Comparison of ENCODE assay signal across 9 mouse cellular contexts in the genomic region with DNA sequence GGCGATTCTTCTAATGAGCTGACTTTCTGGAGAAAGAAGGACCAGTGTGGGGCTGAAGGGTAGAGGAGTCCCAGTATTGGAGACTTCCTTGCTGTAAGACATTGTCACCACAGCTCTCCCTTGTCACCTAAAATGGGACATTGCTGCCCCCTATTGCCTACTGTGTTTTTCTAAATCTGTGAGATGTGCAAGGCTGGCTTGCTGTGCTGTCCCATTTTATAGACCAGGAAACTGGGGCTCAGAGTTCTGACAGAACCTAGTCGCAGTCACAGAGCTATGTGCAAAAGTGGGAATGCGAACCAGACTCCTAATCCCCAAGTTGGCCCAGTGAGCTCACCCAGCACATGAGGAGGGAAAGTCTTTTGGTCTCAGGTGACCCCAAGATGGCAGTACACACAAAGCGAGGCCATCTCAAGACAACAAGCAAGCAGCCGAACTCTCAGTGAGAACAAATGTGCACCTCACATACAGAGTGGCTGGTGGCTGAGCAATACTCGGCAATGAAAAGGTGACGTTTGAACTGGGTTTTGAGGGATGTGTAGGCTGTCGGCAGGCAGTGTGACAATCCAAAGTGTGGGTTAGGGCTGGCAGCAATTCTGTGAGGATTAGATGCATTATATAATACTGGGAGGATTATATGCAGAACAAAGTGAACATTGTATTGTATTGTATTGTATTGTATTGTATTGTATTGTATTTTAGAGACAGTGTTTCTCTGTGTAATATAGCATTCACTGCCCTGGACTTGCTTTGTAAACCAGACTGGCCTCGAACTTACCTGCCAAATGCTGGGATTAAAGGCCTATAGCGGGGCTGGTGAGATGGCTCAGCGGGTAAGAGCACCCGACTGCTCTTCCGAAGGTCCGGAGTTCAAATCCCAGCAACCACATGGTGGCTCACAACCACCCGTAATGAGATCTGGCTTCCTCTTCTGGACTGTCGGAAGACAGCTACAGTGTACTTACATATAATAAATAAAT. TPM values are rescaled to one million over a fixed set of nuclear protein-coding genes. Genes with fewer than 3 reads are reported as not detected.
DNase-seq lines count a peak whose midpoint lies in the region; ATAC-seq lines count a peak whose summit lies in the region.
"Had no signal": no experiment of that assay in that cellular context is flagged by ENCODE, and none has a peak within 500 bp of the region (broad histone marks: within the 10 kb centered on the region; RNA-seq: fewer than 3 reads in every experiment).

No protein-coding gene starts in this region.

- peak; percentile 48 for DNase-seq in embryonic facial prominence, embryonic 11.5 days (ENCODE audit: low spot score)
- DNase-seq in embryonic facial prominence, embryonic 10.5 days (ENCODE audit: low spot score), result no peak
- peak; percentile 68 for DNase-seq in 3134 (ENCODE audit: extremely low read depth, insufficient read length, low spot score)
- peak; percentile 50 for DNase-seq in adrenal gland, adult 8-10 months
- peak; percentile 52 to 90 for DNase-seq in frontal cortex, adult 2 months (ENCODE audit: extremely low spot score in 1 of 2, low spot score in 1 of 2)
- peak; percentile 51 to 71 for DNase-seq in layer of hippocampus, postnatal 10 days (ENCODE audit: low spot score in 2 of 2)
- DNase-seq in thymus, postnatal 36 days, result peak; percentile 54 to 55

- no peak overlapping the region for H3K4me3 ChIP-seq in embryonic facial prominence, embryonic 11.5 days (ENCODE audit: low read depth, low read length)
- H3K4me3 ChIP-seq in embryonic facial prominence, embryonic 10.5 days, result no peak overlapping the region

- ATAC-seq in embryonic facial prominence, embryonic 11.5 days (replicated peaks; ENCODE audit: insufficient number of reproducible peaks, low FRiP score, low TSS enrichment, low read depth), result no peak
- ATAC-seq in monocyte, adult 5-6 weeks (replicated peaks; ENCODE audit: insufficient number of reproducible peaks, low FRiP score, low TSS enrichment, poor library complexity, severe bottlenecking), result peak; percentile 49

- H3K9ac ChIP-seq in embryonic facial prominence, embryonic 11.5 days (replicated peaks; ENCODE audit: low read length), result no peak overlapping the region
- H3K9ac ChIP-seq: heart, embryonic 15.5 days had no signal

- peaks cover 2% of the 10 kb centered on the region for H3K36me3 ChIP-seq in embryonic facial prominence, embryonic 11.5 days (replicated peaks; ENCODE audit: control insufficient read depth, insufficient read depth, low read depth, low read length)
- peaks cover 19% of the 10 kb centered on the region for H3K36me3 ChIP-seq in embryonic facial prominence, embryonic 10.5 days (replicated peaks)

- peaks cover 3% of the 10 kb centered on the region; the same call in 1 of the 2 replicates for H3K4me1 ChIP-seq in embryonic facial prominence, embryonic 11.5 days (ENCODE audit: control insufficient read depth, insufficient read depth, low read length)
- H3K4me1 ChIP-seq in embryonic facial prominence, embryonic 10.5 days, result peaks cover 19% of the 10 kb centered on the region

- 77% methylated on average over 14 of the region's 16 CpGs for WGBS in embryonic facial prominence, embryonic 11.5 days
- 80% methylated on average over 16 of the region's 16 CpGs for WGBS in embryonic facial prominence, embryonic 10.5 days

- H3K27me3 ChIP-seq in embryonic facial prominence, embryonic 11.5 days (ENCODE audit: control insufficient read depth, insufficient read depth, low read length), result no peaks in the 10 kb centered on the region
- no peaks in the 10 kb centered on the region for H3K27me3 ChIP-seq in embryonic facial prominence, embryonic 10.5 days (replicated peaks; ENCODE audit: low read depth, poor library complexity, severe bottlenecking)
- H3K27me3 ChIP-seq: heart, embryonic 15.5 days had no signal

- no peak overlapping the region for H3K4me2 ChIP-seq in embryonic facial prominence, embryonic 11.5 days (ENCODE audit: low read depth, low read length)

- H3K27ac ChIP-seq in embryonic facial prominence, embryonic 11.5 days (replicated peaks; ENCODE audit: low read depth, low read length), result no peak overlapping the region
- no peak overlapping the region for H3K27ac ChIP-seq in embryonic facial prominence, embryonic 10.5 days (replicated peaks)

- no peaks in the 10 kb centered on the region for H3K9me3 ChIP-seq in embryonic facial prominence, embryonic 11.5 days (replicated peaks; ENCODE audit: control insufficient read depth, low read length)
- H3K9me3 ChIP-seq in embryonic facial prominence, embryonic 10.5 days, result no peaks in the 10 kb centered on the region
- H3K9me3 ChIP-seq: heart, embryonic 15.5 days had no signal

RNA-seq across cellular contexts. Expression of a gene that starts 1.4 kb away (rescaled TPM):
- polyA plus RNA-seq in embryonic facial prominence, embryonic 11.5 days (2014; fragmentation: Nextera tagmentation; extraction: Ambion mirVana), result 533 and 564 TPM in 2 replicates
- 453 and 454 TPM in 2 replicates for polyA plus RNA-seq in embryonic facial prominence, embryonic 10.5 days (2016; fragmentation: Nextera tagmentation; extraction: Ambion mirVana)
- total RNA-seq in adrenal gland, adult 8-10 months (2022), result 100 to 1,000 TPM; 179 to 244 (median 222) TPM
- polyA plus RNA-seq in frontal cortex, adult 2 months (2012; rRNA removed), result 108 and 133 TPM in 2 replicates
- total RNA-seq in layer of hippocampus, postnatal 10 days (2021), result 100 to 1,000 TPM in 1 of 2 experiments, 10 to 100 TPM in 1; 95.6 to 113 TPM
- total RNA-seq in monocyte, adult 5-6 weeks (2017), result 574 to 1,047 TPM (median 1,041 TPM) in 3 replicates

RNA-seq across cellular contexts. Expression of a gene that starts 7.9 kb away (rescaled TPM):
- 26.2 and 29.7 TPM in 2 replicates for polyA plus RNA-seq in embryonic facial prominence, embryonic 11.5 days (2014; fragmentation: Nextera tagmentation; extraction: Ambion mirVana)
- 23.1 and 26.4 TPM in 2 replicates for polyA plus RNA-seq in embryonic facial prominence, embryonic 10.5 days (2016; fragmentation: Nextera tagmentation; extraction: Ambion mirVana)
- total RNA-seq in adrenal gland, adult 8-10 months (2022), result 10 to 100 TPM; 16.1 to 26.7 (median 21.0) TPM
- 44.7 and 51.7 TPM in 2 replicates for polyA plus RNA-seq in frontal cortex, adult 2 months (2012; rRNA removed)
- total RNA-seq in layer of hippocampus, postnatal 10 days (2021), result 10 to 100 TPM; 28.9 to 31.0 TPM
- 1.4 to 3.0 TPM in 2 of 3 replicates, not detected in the other for total RNA-seq in monocyte, adult 5-6 weeks (2017)

RNA-seq across cellular contexts. Expression of a gene that starts 13.6 kb away (rescaled TPM):
- 12.1 and 12.6 TPM in 2 replicates for polyA plus RNA-seq in embryonic facial prominence, embryonic 11.5 days (2014; fragmentation: Nextera tagmentation; extraction: Ambion mirVana)
- 16.7 and 18.2 TPM in 2 replicates for polyA plus RNA-seq in embryonic facial prominence, embryonic 10.5 days (2016; fragmentation: Nextera tagmentation; extraction: Ambion mirVana)
- total RNA-seq in adrenal gland, adult 8-10 months (2022), result 10 to 100 TPM; 13.4 to 28.4 (median 22.0) TPM
- 38.2 and 38.3 TPM in 2 replicates for polyA plus RNA-seq in frontal cortex, adult 2 months (2012; rRNA removed)
- 10 to 100 TPM; 26.4 to 30.2 TPM for total RNA-seq in layer of hippocampus, postnatal 10 days (2021)
- 23.3 to 32.0 TPM (median 28.7 TPM) in 3 replicates for total RNA-seq in monocyte, adult 5-6 weeks (2017)

RNA-seq across cellular contexts. Expression of a gene that starts 39.8 kb away (rescaled TPM):
- 92.2 and 95.1 TPM in 2 replicates for polyA plus RNA-seq in embryonic facial prominence, embryonic 11.5 days (2014; fragmentation: Nextera tagmentation; extraction: Ambion mirVana)
- polyA plus RNA-seq in embryonic facial prominence, embryonic 10.5 days (2016; fragmentation: Nextera tagmentation; extraction: Ambion mirVana), result 83.7 and 88.2 TPM in 2 replicates
- total RNA-seq in adrenal gland, adult 8-10 months (2022), result 10 to 100 TPM; 41.9 to 46.9 (median 45.6) TPM
- 31.1 and 32.2 TPM in 2 replicates for polyA plus RNA-seq in frontal cortex, adult 2 months (2012; rRNA removed)
- total RNA-seq in layer of hippocampus, postnatal 10 days (2021), result 10 to 100 TPM; 42.4 to 49.1 TPM
- 21.2 to 26.1 TPM (median 23.4 TPM) in 3 replicates for total RNA-seq in monocyte, adult 5-6 weeks (2017)

RNA-seq across cellular contexts. Expression of a gene that starts 39.8 kb away (rescaled TPM):
- 81.5 and 90.1 TPM in 2 replicates for polyA plus RNA-seq in embryonic facial prominence, embryonic 11.5 days (2014; fragmentation: Nextera tagmentation; extraction: Ambion mirVana)
- 114 TPM in 2 replicates for polyA plus RNA-seq in embryonic facial prominence, embryonic 10.5 days (2016; fragmentation: Nextera tagmentation; extraction: Ambion mirVana)
- total RNA-seq in adrenal gland, adult 8-10 months (2022), result 10 to 100 TPM; 30.5 to 50.1 (median 40.8) TPM
- 50.6 and 56.4 TPM in 2 replicates for polyA plus RNA-seq in frontal cortex, adult 2 months (2012; rRNA removed)
- 10 to 100 TPM; 29.0 to 31.0 TPM for total RNA-seq in layer of hippocampus, postnatal 10 days (2021)
- total RNA-seq in monocyte, adult 5-6 weeks (2017), result 12.7 to 25.2 TPM (median 15.0 TPM) in 3 replicates
